Mouse (Mus musculus) heart, embryonic 11.5 days (tissue): ENCODE measurements around the gene Wasf2. TPM values are rescaled to one million over a fixed set of nuclear protein-coding genes. Genes with fewer than 3 reads are reported as not detected.

Experiments used
- ATAC-seq: fragments of 200-750 bp; cut with Nextera tagmentation; replicated peaks from 2 replicates; pipeline ENCODE4 v1.8.0; 2017; ENCODE audit warnings: moderate library complexity; ENCODE audit not compliant: insufficient number of reproducible peaks, low FRiP score, low TSS enrichment
- H3K27ac ChIP-seq: fragments of 300-500 bp; sonication (generic); 2 replicates; pipeline ENCODE4 v1.5.1; 2014; ENCODE audit warnings: mild to moderate bottlenecking, low read depth, low read length
- H3K27me3 ChIP-seq: fragments of 300-500 bp; sonication (generic); 2 replicates; pipeline ENCODE4 v1.6.1; 2014; ENCODE audit warnings: mild to moderate bottlenecking, low read length, mixed read lengths; ENCODE audit not compliant: control insufficient read depth, insufficient read depth
- H3K36me3 ChIP-seq: fragments of 300-500 bp; sonication (generic); 2 replicates; pipeline ENCODE4 v1.6.1; 2014; ENCODE audit warnings: mild to moderate bottlenecking, low read length, moderate library complexity, mixed read lengths; ENCODE audit not compliant: control insufficient read depth, insufficient read depth
- H3K4me1 ChIP-seq: fragments of 300-500 bp; sonication (generic); 2 replicates; pipeline ENCODE4 v1.6.1; 2014; ENCODE audit warnings: low read length; ENCODE audit not compliant: control insufficient read depth, insufficient read depth
- H3K4me2 ChIP-seq: fragments of 300-500 bp; sonication (generic); 2 replicates; pipeline ENCODE4 v1.6.1; 2014; ENCODE audit warnings: mild to moderate bottlenecking, moderate library complexity
- H3K4me3 ChIP-seq: fragments of 300-500 bp; sonication (generic); 2 replicates; pipeline ENCODE4 v1.5.1; 2014; ENCODE audit warnings: low read depth, low read length
- H3K9ac ChIP-seq: fragments of 300-500 bp; sonication (generic); 2 replicates; pipeline ENCODE4 v1.6.1; 2014; ENCODE audit warnings: mild to moderate bottlenecking, low read depth, low read length, moderate library complexity
- H3K9me3 ChIP-seq: fragments of 300-500 bp; sonication (generic); replicated peaks from 2 replicates; pipeline ENCODE4 v1.6.1; 2016; ENCODE audit warnings: low read length; ENCODE audit not compliant: control insufficient read depth
- WGBS: fragments of 180-500 bp; shearing (Covaris S2); extraction: QIAGEN DNeasy Blood & Tissue Kit; methylation state at CpG from one replicate; pipeline ENCODE4 v1.1.7; 2014; ENCODE audit not compliant: insufficient replicate concordance; 5-methylcytosine and 5-hydroxymethylcytosine counted together
- polyA plus RNA-seq: library from polyadenylated mRNA; unstranded; fragments of >200 nt; fragmentation: Nextera tagmentation; extraction: Ambion mirVana; gene quantifications from 2 replicates; pipeline ENCODE4 v1.2.1, GENCODE M21; 2014

Gene Wasf2
- polyA plus RNA-seq, 1 experiment from 2014 or later = 55.8 TPM

- no peak overlapping the region for H3K4me3 ChIP-seq
- H3K9ac ChIP-seq = no peak overlapping the region
- no peak overlapping the region for H3K27ac ChIP-seq
- H3K4me2 ChIP-seq = no peak overlapping the region
- WGBS = 81% methylated on average over 10 of the region's 10 CpGs
- H3K4me1 ChIP-seq = peaks cover 10% of the 10 kb centered on the region
- no peaks in the 10 kb centered on the region for H3K9me3 ChIP-seq
- H3K27me3 ChIP-seq = no peaks in the 10 kb centered on the region
- ATAC-seq = no peak
- no peaks in the 10 kb centered on the region for H3K36me3 ChIP-seq
Measured at GRCm38 (mm10) chr4:133156831-133157230, 26.5 kb downstream of the Wasf2 start.

DNA sequence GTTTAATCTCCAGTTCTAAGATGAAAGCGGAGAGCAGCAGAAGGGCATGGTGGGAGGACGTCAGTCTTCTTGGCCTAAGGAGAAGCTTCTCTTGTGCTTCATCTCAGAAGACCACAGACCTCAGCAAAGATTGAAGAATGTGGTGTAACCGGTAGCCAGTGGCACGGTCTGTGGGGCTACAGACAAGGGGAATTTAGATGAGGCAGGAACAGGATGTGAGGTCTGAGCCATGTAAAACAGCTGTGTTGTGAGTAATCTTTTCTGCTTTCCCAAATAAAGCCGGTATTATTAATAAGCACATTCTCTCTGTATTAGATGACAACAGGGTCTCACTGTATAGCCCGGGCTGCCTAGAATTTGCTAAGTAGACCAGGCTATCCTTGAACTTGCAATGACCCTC lies 28.8 kb downstream of the Wasf2 start:
- no peaks in the 10 kb centered on the region for H3K27me3 ChIP-seq
- no peaks in the 10 kb centered on the region for H3K9me3 ChIP-seq
- no peak for ATAC-seq
- no peak overlapping the region for H3K4me3 ChIP-seq
- H3K27ac ChIP-seq = no peak overlapping the region
- no peaks in the 10 kb centered on the region for H3K36me3 ChIP-seq
- no peak overlapping the region for H3K4me2 ChIP-seq
- 75% methylated on average over 6 of the region's 6 CpGs for WGBS
- no peak overlapping the region for H3K9ac ChIP-seq
- peaks cover 10% of the 10 kb centered on the region for H3K4me1 ChIP-seq

GRCm38 (mm10) chr4:133159646-133160045 lies 29.3 kb downstream of the Wasf2 start:
- 78% methylated on average over 4 of the region's 4 CpGs for WGBS
- Histone ChIP-seq H3K4me3 (no peak overlapping the region), H3K36me3 (no peaks in the 10 kb centered on the region), H3K9ac (no peak overlapping the region), H3K4me1 (peaks cover 10% of the 10 kb centered on the region), H3K27ac (no peak overlapping the region), H3K4me2 (no peak overlapping the region), H3K9me3 (no peaks in the 10 kb centered on the region), H3K27me3 (no peaks in the 10 kb centered on the region)
- no peak for ATAC-seq

GRCm38 (mm10) chr4:133160211-133160610 lies 29.9 kb downstream of the Wasf2 start:
- H3K27ac ChIP-seq = no peak overlapping the region
- 86% methylated on average over 8 of the region's 8 CpGs for WGBS
- peaks cover 10% of the 10 kb centered on the region for H3K4me1 ChIP-seq
- H3K9me3 ChIP-seq = no peaks in the 10 kb centered on the region
- no peak overlapping the region for H3K4me3 ChIP-seq
- no peaks in the 10 kb centered on the region for H3K27me3 ChIP-seq
- no peak overlapping the region for H3K4me2 ChIP-seq
- no peak for ATAC-seq
- H3K9ac ChIP-seq = no peak overlapping the region
- H3K36me3 ChIP-seq = no peaks in the 10 kb centered on the region

GRCm38 (mm10) chr4:133160821-133161220 lies 30.5 kb downstream of the Wasf2 start:
- no peak overlapping the region for H3K4me2 ChIP-seq
- H3K9me3 ChIP-seq = no peaks in the 10 kb centered on the region
- H3K9ac ChIP-seq = no peak overlapping the region
- peaks cover 10% of the 10 kb centered on the region for H3K4me1 ChIP-seq
- H3K4me3 ChIP-seq = no peak overlapping the region
- no peak overlapping the region for H3K27ac ChIP-seq
- H3K36me3 ChIP-seq = no peaks in the 10 kb centered on the region
- no peaks in the 10 kb centered on the region for H3K27me3 ChIP-seq
- WGBS = 77% methylated on average over 4 of the region's 4 CpGs
- no peak for ATAC-seq

- Histone ChIP-seq H3K36me3 (no peaks in the 10 kb centered on the region), H3K9me3 (no peaks in the 10 kb centered on the region), H3K27me3 (no peaks in the 10 kb centered on the region), H3K4me2 (no peak overlapping the region), H3K27ac (no peak overlapping the region), H3K4me1 (peaks cover 19% of the 10 kb centered on the region), H3K4me3 (no peak overlapping the region), H3K9ac (no peak overlapping the region)
- 75% methylated on average over 6 of the region's 6 CpGs for WGBS
- ATAC-seq = no peak
Measured at GRCm38 (mm10) chr4:133162196-133162595, 31.9 kb downstream of the Wasf2 start.

GRCm38 (mm10) chr4:133166773-133167172 lies 36.5 kb downstream of the Wasf2 start:
- WGBS = 65% methylated on average over 9 of the region's 9 CpGs
- Histone ChIP-seq H3K27ac (peak overlapping the region; percentile 46; the same call in 1 of the 2 replicates), H3K4me3 (no peak overlapping the region)

GRCm38 (mm10) chr4:133169237-133170055 lies 39.1 kb downstream of the Wasf2 start:
- no peak for ATAC-seq
- H3K9me3 ChIP-seq = no peaks in the 10 kb centered on the region
- H3K9ac ChIP-seq = no peak overlapping the region
- no peak overlapping the region for H3K4me2 ChIP-seq
- H3K27ac ChIP-seq = 0 out of 2 replicates have a peak overlapping the region, but pooled peaks have one; percentile 41
- no peak overlapping the region for H3K4me3 ChIP-seq
- H3K27me3 ChIP-seq = no peaks in the 10 kb centered on the region
- H3K36me3 ChIP-seq = no peaks in the 10 kb centered on the region
- peaks cover 39% of the 10 kb centered on the region for H3K4me1 ChIP-seq
- 81% methylated on average over 10 of the region's 10 CpGs for WGBS

More at GRCm38 (mm10) chr4:133166773-133167172, 36.5 kb downstream of the Wasf2 start:
- Histone ChIP-seq H3K36me3 (no peaks in the 10 kb centered on the region), H3K4me2 (no peak overlapping the region), H3K9me3 (no peaks in the 10 kb centered on the region), H3K9ac (peak overlapping the region; percentile 6; the same call in 1 of the 2 replicates), H3K4me1 (peaks cover 30% of the 10 kb centered on the region), H3K27me3 (no peaks in the 10 kb centered on the region)
- no peak for ATAC-seq

GRCm38 (mm10) chr4:133170056-133170524 lies 39.8 kb downstream of the Wasf2 start:
- no peak for ATAC-seq
- Histone ChIP-seq H3K27ac (no peak overlapping the region), H3K27me3 (no peaks in the 10 kb centered on the region), H3K9ac (no peak overlapping the region), H3K4me3 (no peak overlapping the region), H3K9me3 (no peaks in the 10 kb centered on the region), H3K4me2 (no peak overlapping the region), H3K36me3 (no peaks in the 10 kb centered on the region), H3K4me1 (peaks cover 40% of the 10 kb centered on the region)
- WGBS = 73% methylated on average over 3 of the region's 3 CpGs
